8 mouse cellular contexts compared by ENCODE assay signal in the genomic region with DNA sequence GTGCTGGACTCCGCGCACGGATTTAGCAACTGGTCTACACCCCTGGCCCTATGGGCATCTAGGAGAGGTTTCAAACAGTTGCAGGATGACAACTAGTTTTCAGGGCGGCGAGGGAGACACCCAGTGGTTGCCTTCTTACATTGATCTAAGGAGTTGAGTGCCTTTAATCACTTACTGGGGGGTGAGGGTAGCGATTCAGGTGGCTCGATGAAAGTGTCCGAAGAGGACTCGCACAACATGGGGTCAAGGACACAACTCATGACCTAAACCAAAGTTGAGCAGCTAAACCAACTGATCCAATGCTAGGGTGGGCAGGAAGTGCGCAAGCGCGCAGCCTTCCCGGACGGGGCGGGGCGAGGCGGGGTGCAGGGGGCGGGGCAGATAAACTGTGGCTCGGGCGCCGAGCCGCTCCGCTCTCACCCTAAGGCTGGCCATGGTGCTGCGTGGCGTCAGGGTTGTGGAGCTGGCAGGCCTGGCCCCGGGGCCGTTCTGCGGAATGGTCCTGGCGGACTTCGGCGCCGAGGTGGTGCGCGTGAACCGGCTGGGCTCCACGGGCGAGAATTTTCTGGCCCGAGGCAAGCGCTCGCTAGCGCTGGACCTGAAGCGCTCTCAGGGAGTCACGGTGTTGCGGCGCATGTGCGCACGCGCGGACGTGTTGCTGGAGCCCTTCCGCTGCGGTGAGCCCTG. TPM values are rescaled to one million over a fixed set of nuclear protein-coding genes. Genes with fewer than 3 reads are reported as not detected.
A peak's percentile ranks its signal among the peaks of the same experiment; 100 is the strongest.
DNase-seq lines count a peak whose midpoint lies in the region; ATAC-seq and TF ChIP-seq lines count a peak whose summit lies in the region.

Amacr (plus strand) TSS at position 380 of the 687 bp plus-strand sequence.

- TF ChIP-seq POLR2A in bone marrow macrophage, adult 2 months (IDR thresholded peaks at IDR 0.05; ENCODE audit: borderline replicate concordance, low read depth, low read length) = no peak; the same call in 1 of the 2 replicates
- peak; percentile 92; the same call in 1 of the 2 replicates for TF ChIP-seq POLR2A in embryonic fibroblast, embryonic 13.5 days (IDR thresholded peaks at IDR 0.05; ENCODE audit: low read depth, low read length)

- H3K4me2 ChIP-seq in kidney, embryonic 14.5 days (replicated peaks; ENCODE audit: low read depth, low read length) = peak within 1 kb of the TSS; percentile 48
- H3K4me2 ChIP-seq in limb, embryonic 15.5 days = peak within 1 kb of the TSS; percentile 63

- peak; percentile 100 for ATAC-seq in kidney, embryonic 14.5 days (ENCODE audit: low FRiP score, low TSS enrichment)
- ATAC-seq in limb, embryonic 15.5 days (ENCODE audit: insufficient number of reproducible peaks, low FRiP score, low TSS enrichment, low read depth) = peak; percentile 97

- H3K27me3 ChIP-seq in kidney, embryonic 14.5 days (ENCODE audit: control insufficient read depth, insufficient read depth, low read length) = no peaks in the 10 kb centered on the region
- H3K27me3 ChIP-seq in limb, embryonic 15.5 days = no peaks in the 10 kb centered on the region

- H3K4me3 ChIP-seq in bone marrow macrophage, adult 2 months (ENCODE audit: insufficient read depth, low read length) = peak within 1 kb of the TSS; percentile 84
- H3K4me3 ChIP-seq in embryonic fibroblast, embryonic 13.5 days (ENCODE audit: insufficient read depth, low read length) = peak within 1 kb of the TSS; percentile 58
- peak within 1 kb of the TSS; percentile 59 for H3K4me3 ChIP-seq in kidney, embryonic 14.5 days (ENCODE audit: low read length)
- H3K4me3 ChIP-seq in limb, embryonic 15.5 days = peak within 1 kb of the TSS; percentile 81

- TF ChIP-seq CTCF in bone marrow macrophage, adult 2 months (IDR thresholded peaks at IDR 0.05; ENCODE audit: low read depth, low read length) = peak; percentile 53; the same call in 1 of the 2 replicates
- no peak for TF ChIP-seq CTCF in embryonic fibroblast, embryonic 13.5 days (IDR thresholded peaks at IDR 0.05; ENCODE audit: borderline replicate concordance, insufficient read depth, low read length)

- under 1% methylated on average over 48 of the region's 52 CpGs for WGBS in kidney, embryonic 14.5 days
- WGBS in limb, embryonic 15.5 days = under 1% methylated on average over 51 of the region's 52 CpGs

- no peaks in the 10 kb centered on the region for H3K9me3 ChIP-seq in kidney, embryonic 14.5 days (ENCODE audit: control insufficient read depth, low read length)
- no peaks in the 10 kb centered on the region for H3K9me3 ChIP-seq in limb, embryonic 15.5 days

- DNase-seq in 3T3-L1 (ENCODE audit: low read depth, low spot score) = peak; percentile 93
- DNase-seq in heart, adult 9 months (ENCODE audit: low spot score in 2 of 2) = peak; percentile 91 to 92
- peak; percentile 34 to 76 for DNase-seq in monocyte, adult 2 months (ENCODE audit: low read depth in 1 of 2, low spot score in 2 of 2)
- peak; percentile 81 to 83 for DNase-seq in spleen, postnatal 36 days (ENCODE audit: low spot score in 2 of 2)

- H3K27ac ChIP-seq in bone marrow macrophage, adult 2 months (ENCODE audit: insufficient read depth, low read depth, low read length) = peak within 1 kb of the TSS; percentile 64
- H3K27ac ChIP-seq in embryonic fibroblast, embryonic 13.5 days (ENCODE audit: insufficient read depth, low read length) = peak within 1 kb of the TSS; percentile 91
- H3K27ac ChIP-seq in kidney, embryonic 14.5 days (ENCODE audit: low read depth, low read length) = peak within 1 kb of the TSS; percentile 57; the same call in 1 of the 2 replicates
- peak within 1 kb of the TSS; percentile 96 for H3K27ac ChIP-seq in limb, embryonic 15.5 days

- H3K9ac ChIP-seq in kidney, embryonic 14.5 days (ENCODE audit: low read depth, low read length) = peak within 1 kb of the TSS; percentile 69
- H3K9ac ChIP-seq in limb, embryonic 15.5 days = peak within 1 kb of the TSS; percentile 82

- H3K36me3 ChIP-seq in kidney, embryonic 14.5 days (ENCODE audit: control insufficient read depth, insufficient read depth, low read length) = no peaks in the 10 kb centered on the region; the same call in 1 of the 2 replicates
- H3K36me3 ChIP-seq in limb, embryonic 15.5 days = peaks cover 9% of the 10 kb centered on the region; the same call in 1 of the 2 replicates

- peaks cover 4% of the 10 kb centered on the region for H3K4me1 ChIP-seq in bone marrow macrophage, adult 2 months (ENCODE audit: control insufficient read depth, insufficient read depth, low read length)
- peaks cover 5% of the 10 kb centered on the region; the same call in 1 of the 2 replicates for H3K4me1 ChIP-seq in embryonic fibroblast, embryonic 13.5 days (ENCODE audit: control insufficient read depth, insufficient read depth, low read length)
- peaks cover 4% of the 10 kb centered on the region; the same call in 1 of the 2 replicates for H3K4me1 ChIP-seq in kidney, embryonic 14.5 days (ENCODE audit: control insufficient read depth, insufficient read depth, low read length)
- H3K4me1 ChIP-seq in limb, embryonic 15.5 days = peaks cover 11% of the 10 kb centered on the region

RNA-seq across cellular contexts. Expression of gene Amacr, which starts in this region (rescaled TPM):
- 2.5 and 3.5 TPM in 2 replicates for polyA plus RNA-seq in bone marrow macrophage, adult 2 months (2012; ENCODE audit: insufficient read depth, insufficient read length, missing spikeins)
- 12.0 and 12.7 TPM in 2 replicates for polyA plus RNA-seq in embryonic fibroblast, embryonic 13.5 days (2011; ENCODE audit: insufficient read length, low read depth, missing spikeins)
- polyA plus RNA-seq in kidney, embryonic 14.5 days (2014; fragmentation: Nextera tagmentation; extraction: Ambion mirVana) = 22.1 and 26.0 TPM in 2 replicates
- 19.2 and 25.4 TPM in 2 replicates for polyA plus RNA-seq in limb, embryonic 15.5 days (2015; fragmentation: Nextera tagmentation; extraction: Ambion mirVana)

Comparison
In these comparisons a context has a peak if more than half of its experiments do, and no peak if none do; other contexts are left out.
1. Peak in every context shown above with its lines: DNase-seq, ATAC-seq, H3K4me3 ChIP-seq and H3K27ac ChIP-seq.